Mouse (Mus musculus) heart, embryonic 11.5 days (tissue): Measurements from ENCODE around the gene Cdyl. TPM values are rescaled to one million over a fixed set of nuclear protein-coding genes. Genes with fewer than 3 reads are reported as not detected.

ENCODE experiments used
- ATAC-seq: fragments of 200-750 bp; cut with Nextera tagmentation; replicated peaks from 2 replicates; pipeline ENCODE4 v1.8.0; 2017; ENCODE audit warnings: moderate library complexity; ENCODE audit not compliant: insufficient number of reproducible peaks, low FRiP score, low TSS enrichment
- H3K27ac ChIP-seq: fragments of 300-500 bp; sonication (generic); 2 replicates; pipeline ENCODE4 v1.5.1; 2014; ENCODE audit warnings: mild to moderate bottlenecking, low read depth, low read length
- H3K27me3 ChIP-seq: fragments of 300-500 bp; sonication (generic); 2 replicates; pipeline ENCODE4 v1.6.1; 2014; ENCODE audit warnings: mild to moderate bottlenecking, low read length, mixed read lengths; ENCODE audit not compliant: control insufficient read depth, insufficient read depth
- H3K36me3 ChIP-seq: fragments of 300-500 bp; sonication (generic); 2 replicates; pipeline ENCODE4 v1.6.1; 2014; ENCODE audit warnings: mild to moderate bottlenecking, low read length, moderate library complexity, mixed read lengths; ENCODE audit not compliant: control insufficient read depth, insufficient read depth
- H3K4me1 ChIP-seq: fragments of 300-500 bp; sonication (generic); 2 replicates; pipeline ENCODE4 v1.6.1; 2014; ENCODE audit warnings: low read length; ENCODE audit not compliant: control insufficient read depth, insufficient read depth
- H3K4me2 ChIP-seq: fragments of 300-500 bp; sonication (generic); 2 replicates; pipeline ENCODE4 v1.6.1; 2014; ENCODE audit warnings: mild to moderate bottlenecking, moderate library complexity
- H3K4me3 ChIP-seq: fragments of 300-500 bp; sonication (generic); 2 replicates; pipeline ENCODE4 v1.5.1; 2014; ENCODE audit warnings: low read depth, low read length
- H3K9ac ChIP-seq: fragments of 300-500 bp; sonication (generic); 2 replicates; pipeline ENCODE4 v1.6.1; 2014; ENCODE audit warnings: mild to moderate bottlenecking, low read depth, low read length, moderate library complexity
- H3K9me3 ChIP-seq: fragments of 300-500 bp; sonication (generic); replicated peaks from 2 replicates; pipeline ENCODE4 v1.6.1; 2016; ENCODE audit warnings: low read length; ENCODE audit not compliant: control insufficient read depth
- WGBS: fragments of 180-500 bp; shearing (Covaris S2); extraction: QIAGEN DNeasy Blood & Tissue Kit; methylation state at CpG from one replicate; pipeline ENCODE4 v1.1.7; 2014; ENCODE audit not compliant: insufficient replicate concordance; 5-methylcytosine and 5-hydroxymethylcytosine counted together
- polyA plus RNA-seq: library from polyadenylated mRNA; unstranded; fragments of >200 nt; fragmentation: Nextera tagmentation; extraction: Ambion mirVana; gene quantifications from 2 replicates; pipeline ENCODE4 v1.2.1, GENCODE M21; 2014

Cdyl gene
- polyA plus RNA-seq, 1 experiment from 2014 or later, result 14.9 TPM

DNA sequence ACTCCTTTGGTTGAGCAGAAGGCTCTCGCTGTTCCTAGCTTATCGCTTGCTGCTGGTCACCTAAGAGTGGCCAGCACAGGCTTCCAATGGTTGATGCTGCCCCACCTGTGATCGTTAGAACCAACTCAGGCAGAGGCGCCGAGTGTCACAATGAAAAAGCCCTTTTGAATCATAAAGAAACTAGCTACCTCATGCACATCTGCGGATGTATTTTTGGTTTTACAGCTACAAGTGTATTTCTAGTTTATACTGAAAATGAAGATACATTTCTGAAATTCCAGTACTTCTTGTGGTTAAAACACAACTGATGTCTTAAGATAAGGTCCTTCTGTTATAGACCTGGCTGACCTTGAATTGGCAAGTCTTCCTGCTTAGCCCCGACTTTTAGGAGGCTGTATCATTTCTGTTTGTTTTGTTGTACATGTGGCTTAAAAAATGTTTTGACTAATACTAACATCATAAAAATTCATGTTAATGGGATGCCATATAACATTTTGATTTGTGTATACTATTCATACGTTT, 155.6 kb downstream of the Cdyl start:
- no peak overlapping the region for H3K9ac ChIP-seq
- H3K4me1 ChIP-seq, result peaks cover 17% of the 10 kb centered on the region
- no peaks in the 10 kb centered on the region for H3K27me3 ChIP-seq
- H3K27ac ChIP-seq, result no peak overlapping the region
- peaks cover 17% of the 10 kb centered on the region for H3K36me3 ChIP-seq
- 86% methylated on average over 8 of the region's 8 CpGs for WGBS
- no peak overlapping the region for H3K4me3 ChIP-seq
- H3K4me2 ChIP-seq, result no peak overlapping the region
- no peaks in the 10 kb centered on the region for H3K9me3 ChIP-seq
- no peak for ATAC-seq

- Histone ChIP-seq H3K4me3 (no peak overlapping the region), H3K36me3 (peaks cover 17% of the 10 kb centered on the region), H3K9me3 (no peaks in the 10 kb centered on the region), H3K4me1 (peaks cover 15% of the 10 kb centered on the region), H3K4me2 (no peak overlapping the region), H3K9ac (no peak overlapping the region), H3K27me3 (no peaks in the 10 kb centered on the region), H3K27ac (no peak overlapping the region)
- no peak for ATAC-seq
- WGBS, result 80% methylated on average over 16 of the region's 16 CpGs
Observed at GRCm38 (mm10) chr13:35815782-35816368, 156.2 kb downstream of the Cdyl start.

DNA sequence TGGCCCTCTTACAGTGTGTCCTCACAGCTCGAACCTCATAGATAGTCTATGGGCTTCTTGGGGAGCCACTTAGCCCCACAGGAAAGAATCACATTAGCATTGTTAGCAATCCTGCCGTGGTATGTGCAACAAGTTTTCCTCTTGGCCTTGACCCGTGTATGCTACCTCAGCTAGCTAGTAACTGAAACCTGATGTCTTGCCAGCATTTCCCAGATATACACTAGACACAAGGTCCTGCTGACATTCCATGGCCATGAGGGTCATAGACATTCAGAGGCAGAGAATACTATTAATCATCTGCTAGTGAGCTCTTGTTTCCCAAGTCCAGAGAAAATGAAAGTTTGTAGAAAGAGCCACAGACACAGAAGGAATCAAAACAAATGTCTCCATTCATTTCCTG, 158.0 kb downstream of the Cdyl start:
- H3K27ac ChIP-seq, result no peak overlapping the region
- no peaks in the 10 kb centered on the region for H3K9me3 ChIP-seq
- ATAC-seq, result no peak
- peaks cover 8% of the 10 kb centered on the region for H3K4me1 ChIP-seq
- H3K27me3 ChIP-seq, result no peaks in the 10 kb centered on the region
- H3K36me3 ChIP-seq, result peaks cover 17% of the 10 kb centered on the region
- 85% methylated on average over 3 of the region's 3 CpGs for WGBS
- no peak overlapping the region for H3K4me3 ChIP-seq
- H3K9ac ChIP-seq, result no peak overlapping the region
- no peak overlapping the region for H3K4me2 ChIP-seq

- no peak for ATAC-seq
- Histone ChIP-seq H3K4me3 (no peak overlapping the region), H3K27ac (no peak overlapping the region), H3K9ac (no peak overlapping the region), H3K36me3 (peaks cover 17% of the 10 kb centered on the region), H3K9me3 (no peaks in the 10 kb centered on the region), H3K4me1 (peaks cover 8% of the 10 kb centered on the region), H3K4me2 (no peak overlapping the region), H3K27me3 (no peaks in the 10 kb centered on the region)
- 92% methylated on average over 4 of the region's 4 CpGs for WGBS
Observed at GRCm38 (mm10) chr13:35818060-35818459, 158.4 kb downstream of the Cdyl start.

DNA sequence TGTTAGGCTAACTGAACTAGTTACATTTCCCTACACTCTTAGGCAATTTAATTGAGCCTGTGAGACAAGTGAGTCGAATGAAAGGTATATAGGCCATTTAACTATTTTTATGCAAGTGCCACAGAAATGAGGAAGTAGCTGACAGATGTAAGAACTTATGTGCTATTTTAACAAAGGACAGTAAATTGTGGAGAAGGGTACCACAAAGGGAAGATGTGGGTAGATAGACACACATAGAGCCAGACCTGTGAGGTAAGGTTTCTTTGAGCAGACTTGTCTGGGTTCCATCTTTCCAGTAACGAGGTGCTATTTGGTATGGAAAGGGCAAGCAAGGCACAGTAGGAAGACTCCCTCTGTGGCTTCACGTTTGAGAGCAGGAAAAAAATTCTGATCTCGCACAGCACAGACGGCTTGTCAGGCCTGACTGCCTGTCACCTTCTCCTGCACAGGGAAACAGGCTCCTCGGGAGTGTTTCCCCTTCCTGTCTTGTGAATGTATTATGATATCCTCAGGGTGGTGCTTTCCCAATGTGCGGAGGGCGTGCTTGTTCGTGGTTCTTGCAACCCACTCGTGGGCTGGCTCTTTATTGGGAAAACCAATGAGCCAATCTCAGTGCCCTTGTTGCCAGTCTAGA, 162.3 kb downstream of the Cdyl start:
- H3K9me3 ChIP-seq, result no peaks in the 10 kb centered on the region
- WGBS, result 74% methylated on average over 10 of the region's 10 CpGs
- peaks cover 9% of the 10 kb centered on the region for H3K36me3 ChIP-seq
- no peak overlapping the region for H3K27ac ChIP-seq
- H3K4me1 ChIP-seq, result peaks cover 3% of the 10 kb centered on the region; the same call in 1 of the 2 replicates
- no peak overlapping the region for H3K4me2 ChIP-seq
- H3K27me3 ChIP-seq, result no peaks in the 10 kb centered on the region
- no peak overlapping the region for H3K4me3 ChIP-seq
- no peak for ATAC-seq
- no peak overlapping the region for H3K9ac ChIP-seq

DNA sequence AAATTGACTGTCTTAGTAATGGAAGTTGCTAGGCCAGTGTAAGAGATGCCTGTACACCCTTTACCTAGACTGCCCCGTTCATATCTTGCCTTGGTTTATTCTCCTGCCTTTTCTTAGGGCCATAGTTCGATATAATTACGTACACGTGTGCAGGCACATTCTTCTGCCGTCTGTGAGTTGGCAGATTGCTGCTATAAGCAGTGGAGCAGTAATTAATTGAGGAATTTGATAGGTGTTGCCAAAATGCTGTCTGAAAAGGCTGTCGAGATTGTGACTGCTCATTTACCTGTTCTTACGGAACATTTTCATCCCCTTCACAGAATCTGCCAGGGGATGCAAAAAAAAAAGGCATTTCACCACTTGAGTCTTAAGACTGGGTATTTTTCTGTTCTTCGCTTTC, 163.2 kb downstream of the Cdyl start:
- peaks cover 3% of the 10 kb centered on the region; the same call in 1 of the 2 replicates for H3K4me1 ChIP-seq
- no peak for ATAC-seq
- peaks cover 3% of the 10 kb centered on the region for H3K36me3 ChIP-seq
- H3K27ac ChIP-seq, result no peak overlapping the region
- WGBS, result 89% methylated on average over 8 of the region's 8 CpGs
- no peaks in the 10 kb centered on the region for H3K27me3 ChIP-seq
- no peak overlapping the region for H3K4me3 ChIP-seq
- H3K9ac ChIP-seq, result no peak overlapping the region
- H3K4me2 ChIP-seq, result no peak overlapping the region
- H3K9me3 ChIP-seq, result no peaks in the 10 kb centered on the region

GRCm38 (mm10) chr13:35825639-35826038, 166.0 kb downstream of the Cdyl start:
- no peaks in the 10 kb centered on the region for H3K27me3 ChIP-seq
- no peak overlapping the region for H3K4me3 ChIP-seq
- H3K9me3 ChIP-seq, result no peaks in the 10 kb centered on the region
- no peak overlapping the region for H3K4me2 ChIP-seq
- peaks cover 3% of the 10 kb centered on the region; the same call in 1 of the 2 replicates for H3K4me1 ChIP-seq
- no peak overlapping the region for H3K27ac ChIP-seq
- peaks cover 3% of the 10 kb centered on the region for H3K36me3 ChIP-seq
- ATAC-seq, result no peak
- H3K9ac ChIP-seq, result no peak overlapping the region
- WGBS, result 70% methylated on average over 2 of the region's 2 CpGs

DNA sequence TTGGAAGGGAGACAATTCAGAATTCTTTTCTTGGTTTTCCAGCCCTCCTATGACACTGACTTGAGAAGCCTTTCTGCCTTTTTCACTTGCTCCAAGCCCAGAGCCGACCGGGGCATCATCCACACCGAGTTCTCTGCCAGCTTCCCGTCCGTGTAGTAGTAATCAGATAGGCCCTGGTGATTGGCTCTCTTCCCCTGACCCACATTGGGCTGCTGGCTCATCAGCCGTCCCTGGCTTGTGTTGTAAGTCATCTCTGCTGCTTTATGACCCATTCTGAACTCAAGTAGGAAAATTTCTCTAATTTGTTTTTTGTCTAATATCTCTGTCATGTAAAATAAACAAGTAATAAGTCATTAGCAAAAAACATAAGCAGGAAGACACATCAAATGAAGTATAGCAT, 173.0 kb downstream of the Cdyl start:
- Histone ChIP-seq H3K36me3 (no peaks in the 10 kb centered on the region), H3K4me3 (no peak overlapping the region), H3K9ac (no peak overlapping the region), H3K27ac (no peak overlapping the region), H3K9me3 (no peaks in the 10 kb centered on the region), H3K4me2 (no peak overlapping the region), H3K4me1 (peaks cover 17% of the 10 kb centered on the region), H3K27me3 (no peaks in the 10 kb centered on the region)
- no peak for ATAC-seq
- WGBS, result 61% methylated on average over 6 of the region's 6 CpGs

GRCm38 (mm10) chr13:35833941-35834340, 174.3 kb downstream of the Cdyl start:
- Histone ChIP-seq H3K4me1 (peaks cover 17% of the 10 kb centered on the region), H3K4me2 (no peak overlapping the region), H3K9me3 (no peaks in the 10 kb centered on the region), H3K9ac (no peak overlapping the region), H3K27me3 (no peaks in the 10 kb centered on the region), H3K36me3 (no peaks in the 10 kb centered on the region), H3K27ac (no peak overlapping the region), H3K4me3 (no peak overlapping the region)
- WGBS, result 35% methylated on average over 6 of the region's 6 CpGs
- no peak for ATAC-seq
